Mouse (Mus musculus) stomach, embryonic 15.5 days (tissue): Measurements from ENCODE around the gene Gm10563. TPM values are rescaled to one million over a fixed set of nuclear protein-coding genes. Genes with fewer than 3 reads are reported as not detected.
A peak's percentile ranks its signal among the peaks of the same experiment; 100 is the strongest.

Experiments used
- ATAC-seq: fragments of 200-750 bp; cut with Nextera tagmentation; 2 replicates; pipeline ENCODE4 v1.8.0; 2017; ENCODE audit warnings: low read depth, moderate number of reproducible peaks, moderate TSS enrichment; ENCODE audit not compliant: insufficient read depth, low FRiP score
- H3K27ac ChIP-seq: fragments of 300-500 bp; sonication (generic); 2 replicates; pipeline ENCODE4 v1.5.1; 2015; ENCODE audit warnings: mild to moderate bottlenecking, inconsistent platforms
- H3K27me3 ChIP-seq: fragments of 300-500 bp; sonication (generic); replicated peaks from 2 replicates; pipeline ENCODE4 v1.6.1; 2015; ENCODE audit warnings: inconsistent platforms
- H3K36me3 ChIP-seq: fragments of 300-500 bp; sonication (generic); 2 replicates; pipeline ENCODE4 v1.6.1; 2015; ENCODE audit warnings: inconsistent platforms
- H3K4me1 ChIP-seq: fragments of 300-500 bp; sonication (generic); 2 replicates; pipeline ENCODE4 v1.6.1; 2015; ENCODE audit warnings: inconsistent platforms
- H3K4me2 ChIP-seq: fragments of 300-500 bp; sonication (generic); 2 replicates; pipeline ENCODE4 v1.6.1; 2015; ENCODE audit warnings: mild to moderate bottlenecking, inconsistent platforms
- H3K4me3 ChIP-seq: fragments of 300-500 bp; sonication (generic); replicated peaks from 2 replicates; pipeline ENCODE4 v1.5.1; 2015; ENCODE audit warnings: inconsistent platforms
- H3K9ac ChIP-seq: fragments of 300-500 bp; sonication (generic); 2 replicates; pipeline ENCODE4 v1.6.1; 2015; ENCODE audit warnings: inconsistent platforms
- H3K9me3 ChIP-seq: fragments of 300-500 bp; sonication (generic); 2 replicates; pipeline ENCODE4 v1.6.1; 2016; ENCODE audit warnings: inconsistent platforms
- WGBS: fragments of 180-500 bp; shearing (Covaris S2); methylation state at CpG from one replicate; pipeline ENCODE4 v1.1.7; 2015; 5-methylcytosine and 5-hydroxymethylcytosine counted together
- polyA plus RNA-seq: library from polyadenylated mRNA; unstranded; fragments of >200 nt; fragmentation: Nextera tagmentation; extraction: Ambion mirVana; gene quantifications from 2 replicates; pipeline ENCODE4 v1.2.1, GENCODE M21; 2015

Gm10563 gene
- polyA plus RNA-seq, 1 experiment from 2014 or later, result not detected

- Histone ChIP-seq H3K4me3 (no peak overlapping the region), H3K4me2 (no peak overlapping the region), H3K4me1 (no peaks in the 10 kb centered on the region), H3K36me3 (peaks cover 20% of the 10 kb centered on the region), H3K27ac (no peak overlapping the region), H3K9ac (no peak overlapping the region), H3K27me3 (no peaks in the 10 kb centered on the region), H3K9me3 (no peaks in the 10 kb centered on the region)
- 75% methylated on average over 7 of the region's 7 CpGs for WGBS
- no peak for ATAC-seq
These were observed 54.0 kb downstream of the Gm10563 start for GRCm38 (mm10) chr4:155591012-155591719.

GRCm38 (mm10) chr4:155589356-155589755 lies 55.9 kb downstream of the Gm10563 start:
- H3K36me3 ChIP-seq, result peaks cover 35% of the 10 kb centered on the region

GRCm38 (mm10) chr4:155582279-155582905 lies 62.8 kb downstream of the Gm10563 start:
- WGBS, result 79% methylated on average over 6 of the region's 6 CpGs
- peaks cover 52% of the 10 kb centered on the region for H3K36me3 ChIP-seq
- no peak overlapping the region for H3K4me2 ChIP-seq
- ATAC-seq, result peak; percentile 28; the same call in 1 of the 2 replicates
- H3K27me3 ChIP-seq, result no peaks in the 10 kb centered on the region
- no peak overlapping the region for H3K4me3 ChIP-seq
- no peak overlapping the region for H3K27ac ChIP-seq
- no peak overlapping the region for H3K9ac ChIP-seq
- no peaks in the 10 kb centered on the region for H3K4me1 ChIP-seq
- H3K9me3 ChIP-seq, result no peaks in the 10 kb centered on the region

More at GRCm38 (mm10) chr4:155589356-155589755, 55.9 kb downstream of the Gm10563 start:
- no peak for ATAC-seq
- no peaks in the 10 kb centered on the region for H3K27me3 ChIP-seq
- no peaks in the 10 kb centered on the region for H3K9me3 ChIP-seq
- WGBS, result 92% methylated on average over 5 of the region's 5 CpGs
- no peak overlapping the region for H3K4me3 ChIP-seq
- no peak overlapping the region for H3K9ac ChIP-seq
- H3K4me1 ChIP-seq, result no peaks in the 10 kb centered on the region
- H3K27ac ChIP-seq, result no peak overlapping the region
- no peak overlapping the region for H3K4me2 ChIP-seq

- Histone ChIP-seq H3K4me2 (no peak overlapping the region), H3K27ac (no peak overlapping the region), H3K4me3 (no peak overlapping the region), H3K27me3 (no peaks in the 10 kb centered on the region), H3K9ac (no peak overlapping the region), H3K9me3 (no peaks in the 10 kb centered on the region), H3K4me1 (no peaks in the 10 kb centered on the region), H3K36me3 (peaks cover 42% of the 10 kb centered on the region)
- WGBS, result 37% methylated on average over 1 of the region's 1 CpGs
- ATAC-seq, result no peak
These were observed 64.8 kb downstream of the Gm10563 start for GRCm38 (mm10) chr4:155580420-155580819.

GRCm38 (mm10) chr4:155578336-155579125 lies 66.7 kb downstream of the Gm10563 start:
- Histone ChIP-seq H3K9me3 (no peaks in the 10 kb centered on the region), H3K4me1 (no peaks in the 10 kb centered on the region), H3K27me3 (no peaks in the 10 kb centered on the region), H3K4me2 (no peak overlapping the region), H3K9ac (no peak overlapping the region), H3K4me3 (no peak overlapping the region), H3K27ac (no peak overlapping the region), H3K36me3 (peaks cover 24% of the 10 kb centered on the region)
- no peak for ATAC-seq
- 74% methylated on average over 7 of the region's 7 CpGs for WGBS

GRCm38 (mm10) chr4:155577741-155578140 lies 67.5 kb downstream of the Gm10563 start:
- no peaks in the 10 kb centered on the region for H3K27me3 ChIP-seq
- no peaks in the 10 kb centered on the region for H3K4me1 ChIP-seq
- H3K9me3 ChIP-seq, result no peaks in the 10 kb centered on the region
- H3K4me3 ChIP-seq, result no peak overlapping the region
- 79% methylated on average over 5 of the region's 5 CpGs for WGBS
- H3K36me3 ChIP-seq, result peaks cover 19% of the 10 kb centered on the region
- H3K27ac ChIP-seq, result no peak overlapping the region
- H3K4me2 ChIP-seq, result no peak overlapping the region
- H3K9ac ChIP-seq, result no peak overlapping the region
- ATAC-seq, result no peak

- no peak overlapping the region for H3K27ac ChIP-seq
- WGBS, result 88% methylated on average over 9 of the region's 9 CpGs
- no peak overlapping the region for H3K9ac ChIP-seq
- no peaks in the 10 kb centered on the region for H3K27me3 ChIP-seq
- no peak overlapping the region for H3K4me2 ChIP-seq
- H3K9me3 ChIP-seq, result no peaks in the 10 kb centered on the region
- H3K36me3 ChIP-seq, result peaks cover 19% of the 10 kb centered on the region
- ATAC-seq, result no peak
- H3K4me1 ChIP-seq, result no peaks in the 10 kb centered on the region
- H3K4me3 ChIP-seq, result no peak overlapping the region
These were observed 68.1 kb downstream of the Gm10563 start for GRCm38 (mm10) chr4:155577132-155577531.

GRCm38 (mm10) chr4:155575521-155575920 lies 69.7 kb downstream of the Gm10563 start:
- Histone ChIP-seq H3K27ac (no peak overlapping the region), H3K36me3 (peaks cover 19% of the 10 kb centered on the region), H3K27me3 (no peaks in the 10 kb centered on the region), H3K4me2 (no peak overlapping the region), H3K4me1 (no peaks in the 10 kb centered on the region), H3K9me3 (no peaks in the 10 kb centered on the region), H3K4me3 (no peak overlapping the region), H3K9ac (no peak overlapping the region)
- WGBS, result 91% methylated on average over 8 of the region's 8 CpGs
- ATAC-seq, result no peak

GRCm38 (mm10) chr4:155574931-155575330 lies 70.3 kb downstream of the Gm10563 start:
- peaks cover 19% of the 10 kb centered on the region for H3K36me3 ChIP-seq
- no peaks in the 10 kb centered on the region for H3K27me3 ChIP-seq
- no peak for ATAC-seq
- WGBS, result 83% methylated on average over 11 of the region's 11 CpGs
- H3K9ac ChIP-seq, result no peak overlapping the region
- no peak overlapping the region for H3K4me3 ChIP-seq
- H3K4me1 ChIP-seq, result no peaks in the 10 kb centered on the region
- no peaks in the 10 kb centered on the region for H3K9me3 ChIP-seq
- H3K4me2 ChIP-seq, result no peak overlapping the region
- no peak overlapping the region for H3K27ac ChIP-seq

- no peak for ATAC-seq
- no peak overlapping the region for H3K27ac ChIP-seq
- H3K4me2 ChIP-seq, result no peak overlapping the region
- no peaks in the 10 kb centered on the region for H3K4me1 ChIP-seq
- no peaks in the 10 kb centered on the region for H3K9me3 ChIP-seq
- H3K36me3 ChIP-seq, result peaks cover 10% of the 10 kb centered on the region
- H3K9ac ChIP-seq, result no peak overlapping the region
- no peaks in the 10 kb centered on the region for H3K27me3 ChIP-seq
- WGBS, result 87% methylated on average over 9 of the region's 9 CpGs
- no peak overlapping the region for H3K4me3 ChIP-seq
These were observed 71.3 kb downstream of the Gm10563 start for GRCm38 (mm10) chr4:155573876-155574275.

- no peak overlapping the region for H3K4me2 ChIP-seq
- no peak overlapping the region for H3K27ac ChIP-seq
- WGBS, result 100% methylated on average over 2 of the region's 2 CpGs
- no peaks in the 10 kb centered on the region for H3K27me3 ChIP-seq
- H3K4me1 ChIP-seq, result no peaks in the 10 kb centered on the region
- no peaks in the 10 kb centered on the region for H3K9me3 ChIP-seq
- ATAC-seq, result no peak
- H3K36me3 ChIP-seq, result peaks cover 10% of the 10 kb centered on the region; the same call in 1 of the 2 replicates
- H3K4me3 ChIP-seq, result no peak overlapping the region
- no peak overlapping the region for H3K9ac ChIP-seq
These were observed 72.1 kb downstream of the Gm10563 start for GRCm38 (mm10) chr4:155573155-155573554.

- no peaks in the 10 kb centered on the region for H3K36me3 ChIP-seq
- H3K27me3 ChIP-seq, result no peaks in the 10 kb centered on the region
- WGBS, result 69% methylated on average over 2 of the region's 2 CpGs
- H3K9me3 ChIP-seq, result no peaks in the 10 kb centered on the region
- H3K4me2 ChIP-seq, result no peak overlapping the region
- no peak for ATAC-seq
- no peak overlapping the region for H3K4me3 ChIP-seq
- no peak overlapping the region for H3K27ac ChIP-seq
- H3K4me1 ChIP-seq, result 0 out of 2 replicates have a peak, but pooled peaks cover 5% of the 10 kb centered on the region
- H3K9ac ChIP-seq, result no peak overlapping the region
These were observed 73.8 kb downstream of the Gm10563 start for GRCm38 (mm10) chr4:155571442-155571841.
